Mouse (Mus musculus) ES-Bruce4 (cell line): ENCODE measurements around the gene AI854703.

ENCODE experiments used
- EP300 ChIP-seq: IDR thresholded peaks from 2 replicates; pipeline ENCODE4 v1.6.1; 2011; ENCODE audit warnings: low read depth, low read length; ENCODE audit not compliant: insufficient read depth
- POLR2A ChIP-seq: IDR thresholded peaks from one replicate; pipeline ENCODE4 v1.8.1; 2011; ENCODE audit warnings: low read length; ENCODE audit not compliant: insufficient read depth

GRCm38 (mm10) chr6:48626984-48627383 lies 420 bp downstream of the AI854703 start:
- TF ChIP-seq EP300 (no peak), POLR2A (no peak)
